Comparison of ENCODE assay signal across 16 mouse cellular contexts in genomic region chr2:105162763-105163162, GRCm38 (mm10). TPM values are rescaled to one million over a fixed set of nuclear protein-coding genes. Genes with fewer than 3 reads are reported as not detected.
"Had no signal": no experiment of that assay in that cellular context is flagged by ENCODE, and none has a peak within 500 bp of the region (broad histone marks: within the 10 kb centered on the region; RNA-seq: fewer than 3 reads in every experiment).

No protein-coding gene starts in this region.

- H3K4me2 ChIP-seq: limb, embryonic 13.5 days; midbrain, embryonic 12.5 days; neural tube, embryonic 13.5 days had no signal

- H3K27ac ChIP-seq: kidney, postnatal 0 days; limb, embryonic 13.5 days; liver, embryonic 14.5 days; midbrain, embryonic 12.5 days; neural tube, embryonic 13.5 days had no signal

- DNase-seq: kidney, postnatal 36 days; left cerebral cortex, postnatal 4 days; lung, adult 18-20 months; lung, postnatal 14 days; retina, postnatal 1 day; right cerebral cortex, postnatal 4 days; spleen, adult 18-20 months; thymus, adult 18-20 months; thymus, postnatal 14 days had no signal

- H3K4me1 ChIP-seq: limb, embryonic 13.5 days; midbrain, embryonic 12.5 days; neural tube, embryonic 13.5 days had no signal

- H3K36me3 ChIP-seq: limb, embryonic 13.5 days; midbrain, embryonic 12.5 days; neural tube, embryonic 13.5 days had no signal

- H3K4me3 ChIP-seq: limb, embryonic 13.5 days; midbrain, embryonic 12.5 days; neural tube, embryonic 13.5 days had no signal

- H3K9ac ChIP-seq: limb, embryonic 13.5 days; liver, embryonic 14.5 days; midbrain, embryonic 12.5 days; neural tube, embryonic 13.5 days had no signal

- ATAC-seq: midbrain, embryonic 16.5 days had no signal

- H3K27me3 ChIP-seq: limb, embryonic 13.5 days; midbrain, embryonic 12.5 days; neural tube, embryonic 13.5 days had no signal

- H3K9me3 ChIP-seq: limb, embryonic 13.5 days; midbrain, embryonic 12.5 days; neural tube, embryonic 13.5 days had no signal

RNA-seq across cellular contexts. Expression of gene Wt1, which starts 36.4 kb away (rescaled TPM):
- total RNA-seq: megakaryocyte-erythroid progenitor cell, adult 5-6 weeks had no signal
